Mouse (Mus musculus): ENCODE data around the gene Btg1.

Btg1 gene

GRCm38 (mm10) chr10:96662976-96663375 is 46.2 kb downstream of the Btg1 start:
- DNase-seq (ENCODE audit: low spot score in 2 of 2): no peak

- DNase-seq (ENCODE audit: low spot score in 2 of 2): no peak
These were observed 47.1 kb downstream of the Btg1 start for GRCm38 (mm10) chr10:96663739-96664430.
